In the genomic region with DNA sequence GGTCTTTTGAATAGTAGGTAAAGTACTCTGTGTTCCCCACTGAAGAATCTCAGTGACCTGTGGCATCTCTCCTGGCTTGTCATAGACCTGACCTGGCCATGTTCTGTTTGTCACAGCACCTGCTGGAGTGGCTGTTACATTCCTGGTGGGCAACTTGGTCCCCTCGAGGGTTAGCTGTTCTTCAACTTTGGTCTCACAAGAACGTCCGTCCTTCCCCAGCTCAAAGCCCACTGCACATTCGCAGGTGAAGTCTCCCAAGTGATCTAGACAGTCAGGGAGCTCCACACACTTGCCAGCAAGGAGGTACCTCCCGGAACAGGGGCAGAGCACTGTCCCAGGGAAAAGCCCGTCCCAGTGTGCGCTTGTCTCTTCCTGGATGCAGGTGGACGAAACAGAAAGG, we compare ENCODE assay signal across 8 mouse cellular contexts. TPM values are rescaled to one million over a fixed set of nuclear protein-coding genes. Genes with fewer than 3 reads are reported as not detected.
DNase-seq lines count a peak whose midpoint lies in the region; ATAC-seq lines count a peak whose summit lies in the region.

No protein-coding gene starts in this region.

- ATAC-seq in embryonic facial prominence, embryonic 11.5 days (replicated peaks; ENCODE audit: insufficient number of reproducible peaks, low FRiP score, low TSS enrichment, low read depth), result no peak
- no peak for ATAC-seq in hindbrain, embryonic 12.5 days (ENCODE audit: low FRiP score)
- no peak; the same call in 1 of the 2 replicates for ATAC-seq in midbrain, embryonic 13.5 days

- WGBS in embryonic facial prominence, embryonic 11.5 days, result 26% methylated on average over 8 of the region's 8 CpGs
- 34% methylated on average over 8 of the region's 8 CpGs for WGBS in hindbrain, embryonic 12.5 days
- 42% methylated on average over 8 of the region's 8 CpGs for WGBS in midbrain, embryonic 13.5 days

- H3K27me3 ChIP-seq in embryonic facial prominence, embryonic 11.5 days (ENCODE audit: control insufficient read depth, insufficient read depth, low read length), result no peaks in the 10 kb centered on the region
- H3K27me3 ChIP-seq in hindbrain, embryonic 12.5 days, result 0 out of 2 replicates have a peak, but pooled peaks cover 8% of the 10 kb centered on the region
- peaks cover 11% of the 10 kb centered on the region for H3K27me3 ChIP-seq in midbrain, embryonic 13.5 days

- intact Hi-C loops in heart, postnatal 14 days (cut with DNase I), result loop anchor here (5.0 kb wide), 4 partner anchors 50 to 270 kb away; no protein-coding TSS in a partner anchor

- H3K4me3 ChIP-seq in embryonic facial prominence, embryonic 11.5 days (ENCODE audit: low read depth, low read length), result peak overlapping the region; percentile 28
- H3K4me3 ChIP-seq in hindbrain, embryonic 12.5 days, result peak overlapping the region; percentile 38
- peak overlapping the region; percentile 44 for H3K4me3 ChIP-seq in midbrain, embryonic 13.5 days (replicated peaks)

- H3K9ac ChIP-seq in embryonic facial prominence, embryonic 11.5 days (replicated peaks; ENCODE audit: low read length), result no peak overlapping the region; the same call in 1 of the 2 replicates
- peak overlapping the region; percentile 55 for H3K9ac ChIP-seq in hindbrain, embryonic 12.5 days
- peak overlapping the region; percentile 66; the same call in 1 of the 2 replicates for H3K9ac ChIP-seq in midbrain, embryonic 13.5 days (replicated peaks)

- peak; percentile 6 for DNase-seq in heart, adult 8-10 months (ENCODE audit: low spot score)
- no peak for DNase-seq in heart, postnatal 14 days
- DNase-seq in embryonic facial prominence, embryonic 11.5 days (ENCODE audit: low spot score), result no peak
- DNase-seq in left cerebral cortex, adult 11 months (ENCODE audit: low spot score), result no peak
- DNase-seq in spleen, postnatal 36 days (ENCODE audit: low spot score in 2 of 2), result no peak
- DNase-seq in right cerebral cortex, postnatal 25 days, result no peak

- peak overlapping the region; percentile 74 for H3K4me2 ChIP-seq in embryonic facial prominence, embryonic 11.5 days (ENCODE audit: low read depth, low read length)
- peak overlapping the region; percentile 74 for H3K4me2 ChIP-seq in hindbrain, embryonic 12.5 days (replicated peaks)
- peak overlapping the region; percentile 77 for H3K4me2 ChIP-seq in midbrain, embryonic 13.5 days (replicated peaks)

- no peaks in the 10 kb centered on the region for H3K9me3 ChIP-seq in embryonic facial prominence, embryonic 11.5 days (replicated peaks; ENCODE audit: control insufficient read depth, low read length)
- no peaks in the 10 kb centered on the region for H3K9me3 ChIP-seq in hindbrain, embryonic 12.5 days (replicated peaks)
- H3K9me3 ChIP-seq in midbrain, embryonic 13.5 days, result no peaks in the 10 kb centered on the region

- H3K27ac ChIP-seq in embryonic facial prominence, embryonic 11.5 days (replicated peaks; ENCODE audit: low read depth, low read length), result no peak overlapping the region
- no peak overlapping the region for H3K27ac ChIP-seq in hindbrain, embryonic 12.5 days
- no peak overlapping the region for H3K27ac ChIP-seq in midbrain, embryonic 13.5 days

- H3K36me3 ChIP-seq in embryonic facial prominence, embryonic 11.5 days (replicated peaks; ENCODE audit: control insufficient read depth, insufficient read depth, low read depth, low read length), result no peaks in the 10 kb centered on the region
- no peaks in the 10 kb centered on the region for H3K36me3 ChIP-seq in hindbrain, embryonic 12.5 days
- no peaks in the 10 kb centered on the region for H3K36me3 ChIP-seq in midbrain, embryonic 13.5 days

- H3K4me1 ChIP-seq in embryonic facial prominence, embryonic 11.5 days (ENCODE audit: control insufficient read depth, insufficient read depth, low read length), result no peaks in the 10 kb centered on the region; the same call in 1 of the 2 replicates
- H3K4me1 ChIP-seq in hindbrain, embryonic 12.5 days, result peaks cover 11% of the 10 kb centered on the region
- peaks cover 16% of the 10 kb centered on the region for H3K4me1 ChIP-seq in midbrain, embryonic 13.5 days (replicated peaks)

RNA-seq across cellular contexts. Expression of a gene that starts 1.3 kb away (rescaled TPM):
- total RNA-seq in heart, adult 8-10 months (2022), result 10 to 100 TPM; 12.6 to 15.8 (median 13.7) TPM
- total RNA-seq in heart, postnatal 14 days (2021), result 10 to 100 TPM; 22.1 to 25.9 TPM
- 5.5 and 6.4 TPM in 2 replicates for polyA plus RNA-seq in embryonic facial prominence, embryonic 11.5 days (2014; fragmentation: Nextera tagmentation; extraction: Ambion mirVana)
- 7.9 and 8.4 TPM in 2 replicates for polyA plus RNA-seq in hindbrain, embryonic 12.5 days (2016; fragmentation: Nextera tagmentation; extraction: Ambion mirVana)
- 3.6 and 4.2 TPM in 2 replicates for polyA plus RNA-seq in midbrain, embryonic 13.5 days (2015; fragmentation: Nextera tagmentation; extraction: Ambion mirVana)

RNA-seq across cellular contexts. Expression of a gene that starts 56.2 kb away (rescaled TPM):
- under 1 TPM in 2 of 4 experiments, not detected in 2; 0.14 to 0.16 TPM for total RNA-seq in heart, adult 8-10 months (2022)
- total RNA-seq in heart, postnatal 14 days (2021), result under 1 TPM in 1 of 2 experiments, not detected in 1; 0.12 TPM
- 1.6 and 1.7 TPM in 2 replicates for polyA plus RNA-seq in embryonic facial prominence, embryonic 11.5 days (2014; fragmentation: Nextera tagmentation; extraction: Ambion mirVana)
- 1.5 and 1.8 TPM in 2 replicates for polyA plus RNA-seq in hindbrain, embryonic 12.5 days (2016; fragmentation: Nextera tagmentation; extraction: Ambion mirVana)
- 2.9 and 3.4 TPM in 2 replicates for polyA plus RNA-seq in midbrain, embryonic 13.5 days (2015; fragmentation: Nextera tagmentation; extraction: Ambion mirVana)
